Mouse (Mus musculus) CD4-positive helper T cell, adult 2 months (primary cell): ENCODE data around the gene Mark3.
"Not testable (repeated sequence)": the region's sequence is repeated elsewhere in the genome, so short reads cannot be mapped to it uniquely, and the experiment has no call there.

Source experiments
- DNase-seq: peaks from one replicate; pipeline ENCODE4 v3.0.0-alpha.2; 2012; ENCODE audit warnings: low read depth, missing footprints, low spot score

The Mark3 gene

DNA sequence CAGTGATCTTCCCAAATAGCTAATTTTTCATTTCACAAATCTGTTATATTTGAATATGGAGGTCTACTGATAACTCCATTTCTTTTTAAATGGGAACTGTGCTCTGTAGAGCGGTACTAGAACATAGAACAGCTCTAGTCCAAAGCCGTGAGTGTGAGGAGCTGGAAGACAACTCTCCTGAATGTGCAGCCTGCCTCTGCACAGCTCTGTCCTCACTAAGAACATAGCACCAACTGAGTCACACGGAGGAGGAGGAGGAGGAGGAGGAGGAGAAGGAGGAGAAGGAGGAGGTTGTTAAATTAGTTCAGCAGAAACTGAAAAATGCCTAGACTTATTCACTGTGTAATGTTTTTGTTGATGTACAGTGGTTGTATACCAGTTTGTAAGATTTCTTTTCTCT, 78.6 kb downstream of the Mark3 start:
- DNase-seq, result no peak

DNA sequence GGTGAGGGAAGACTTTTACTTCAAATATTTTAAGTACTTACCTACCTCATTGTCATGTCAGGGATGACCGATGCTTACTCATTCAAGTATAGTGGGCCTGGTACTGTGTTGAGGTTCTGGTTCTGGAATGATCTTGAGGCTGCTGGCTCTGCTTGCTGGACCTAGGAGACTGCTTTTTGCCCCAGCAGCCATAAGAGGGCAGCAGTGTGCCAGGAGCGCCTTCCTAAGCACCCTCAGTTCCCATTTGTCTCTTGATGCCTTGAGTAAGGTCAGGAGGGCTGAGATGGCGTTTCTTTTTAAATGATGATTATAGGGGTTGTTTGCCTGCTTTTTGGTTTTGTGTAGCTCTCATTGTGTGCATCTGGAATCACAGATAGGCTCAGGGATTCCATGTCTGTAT, 79.1 kb downstream of the Mark3 start:
- peak; percentile 68 for DNase-seq

DNA sequence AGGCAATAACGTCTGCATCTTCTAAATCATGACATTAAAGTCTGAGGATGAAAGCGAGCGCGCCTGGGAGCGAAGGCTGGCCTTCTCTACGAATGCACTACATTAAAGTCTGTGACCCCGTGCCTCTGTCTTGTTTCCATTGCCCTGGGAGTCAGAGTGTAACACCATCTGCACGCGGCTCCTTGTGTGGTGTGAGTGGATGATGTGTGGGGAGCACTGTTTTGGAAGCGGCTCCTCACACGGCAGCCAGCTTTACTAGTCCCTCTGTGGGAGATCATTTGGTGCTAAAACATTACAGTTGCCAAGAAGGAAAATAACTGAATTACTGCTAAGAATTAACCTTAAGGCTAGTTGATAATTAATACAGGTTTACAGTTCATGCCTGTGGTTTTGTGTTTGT, 81.4 kb downstream of the Mark3 start:
- no peak for DNase-seq

DNA sequence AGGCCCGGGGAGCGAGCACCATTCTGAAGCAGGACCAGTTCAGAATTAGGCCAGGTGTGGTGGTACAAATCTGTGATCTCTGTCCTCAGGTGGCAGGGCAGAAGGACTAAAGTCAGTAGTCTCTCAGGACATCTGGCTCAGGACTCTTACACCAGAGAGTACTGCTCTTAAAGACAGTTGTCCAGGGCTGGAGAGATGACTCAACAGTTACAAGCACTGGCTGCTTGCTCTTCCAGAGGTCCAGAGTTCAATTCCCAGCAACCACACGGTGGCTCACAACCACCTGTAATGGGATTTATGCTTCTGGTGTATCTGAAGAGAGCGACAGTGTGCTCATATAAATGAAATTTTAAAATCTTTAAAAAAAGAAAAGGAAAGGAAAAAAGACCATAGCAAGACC, 85.0 kb downstream of the Mark3 start:
- DNase-seq, result no peak

DNA sequence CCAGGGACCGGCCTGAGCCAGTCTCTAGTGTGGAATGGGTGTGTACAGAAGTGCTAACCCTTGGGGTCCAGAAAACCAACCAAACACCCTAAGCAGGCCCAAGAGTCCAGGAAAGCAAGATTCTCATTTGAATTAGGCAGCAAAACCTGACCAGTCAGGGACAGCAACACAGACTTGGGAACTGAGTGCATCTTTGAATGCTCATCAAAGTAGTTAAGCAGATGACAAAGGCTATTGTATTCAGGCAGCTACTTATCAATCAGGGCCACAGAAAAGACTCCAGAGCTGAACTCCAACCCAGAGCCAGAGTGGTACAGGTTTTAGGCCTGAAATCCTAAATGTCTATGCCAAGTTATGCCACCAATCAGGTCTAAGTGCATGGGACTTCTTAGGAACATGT, 86.3 kb downstream of the Mark3 start:
- no peak for DNase-seq

DNA sequence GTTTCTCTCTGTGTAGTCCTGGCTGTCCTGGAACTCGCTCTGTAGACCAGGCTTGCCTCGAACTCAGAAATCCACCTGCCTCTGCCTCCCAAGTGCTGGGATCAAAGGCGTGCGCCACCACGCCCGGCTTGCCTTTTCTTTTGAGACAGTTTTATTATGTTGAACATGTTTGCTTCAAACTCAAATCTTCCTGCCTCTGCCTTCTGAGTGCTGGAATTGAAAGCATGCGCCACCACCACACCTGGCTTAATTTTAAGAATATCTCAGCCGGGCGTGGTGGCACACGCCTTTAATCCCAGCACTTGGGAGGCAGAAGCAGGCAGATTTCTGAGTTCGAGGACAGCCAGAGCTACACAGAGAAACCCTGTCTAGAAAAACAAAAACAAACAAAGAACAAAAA, 87.2 kb downstream of the Mark3 start:
- not testable (repeated sequence) for DNase-seq

DNA sequence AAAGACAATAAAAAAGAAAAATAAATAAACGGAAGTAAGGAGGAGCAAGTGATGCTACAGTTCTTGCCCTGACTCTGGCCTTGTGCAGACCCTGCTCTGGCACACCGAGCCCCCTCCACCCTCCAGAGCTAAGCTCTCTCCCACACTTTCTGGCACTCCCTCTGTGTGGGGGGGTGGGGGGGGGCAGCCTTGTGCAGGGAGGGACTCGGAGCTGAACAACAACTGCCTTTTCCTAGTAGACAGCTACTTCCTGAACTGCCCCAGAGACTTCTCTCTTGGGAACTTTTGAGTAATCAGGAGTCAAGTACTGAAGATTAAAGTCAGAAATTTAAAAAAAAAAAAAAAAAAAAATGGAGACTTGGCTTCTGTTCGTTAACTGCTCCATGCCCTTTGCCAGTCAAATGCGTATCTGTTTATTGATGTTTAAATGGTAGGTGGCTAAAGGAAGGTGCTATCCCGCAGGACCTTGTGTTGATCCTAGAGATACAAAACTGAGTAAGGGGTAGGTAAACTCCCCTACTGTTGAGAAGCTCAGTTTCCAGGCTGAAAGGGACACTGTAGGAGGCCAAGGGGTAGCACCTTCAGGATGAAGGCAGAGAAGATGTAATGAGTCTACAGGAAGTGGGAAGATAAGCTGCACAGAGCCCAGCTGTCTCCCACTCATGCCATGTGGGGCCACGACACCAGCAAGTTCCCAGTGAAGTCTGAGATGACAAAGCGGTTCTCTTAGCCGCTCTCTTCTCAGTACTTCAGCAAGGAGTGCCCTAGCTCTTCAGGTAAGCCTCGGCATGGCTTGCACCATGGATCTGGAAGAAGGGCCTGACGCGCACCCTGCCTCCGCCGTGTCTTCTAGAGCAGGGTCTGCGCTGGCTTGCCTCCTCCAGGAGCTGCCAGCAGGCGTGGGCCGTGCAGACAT, 89.2 kb downstream of the Mark3 start:
- no peak for DNase-seq

DNA sequence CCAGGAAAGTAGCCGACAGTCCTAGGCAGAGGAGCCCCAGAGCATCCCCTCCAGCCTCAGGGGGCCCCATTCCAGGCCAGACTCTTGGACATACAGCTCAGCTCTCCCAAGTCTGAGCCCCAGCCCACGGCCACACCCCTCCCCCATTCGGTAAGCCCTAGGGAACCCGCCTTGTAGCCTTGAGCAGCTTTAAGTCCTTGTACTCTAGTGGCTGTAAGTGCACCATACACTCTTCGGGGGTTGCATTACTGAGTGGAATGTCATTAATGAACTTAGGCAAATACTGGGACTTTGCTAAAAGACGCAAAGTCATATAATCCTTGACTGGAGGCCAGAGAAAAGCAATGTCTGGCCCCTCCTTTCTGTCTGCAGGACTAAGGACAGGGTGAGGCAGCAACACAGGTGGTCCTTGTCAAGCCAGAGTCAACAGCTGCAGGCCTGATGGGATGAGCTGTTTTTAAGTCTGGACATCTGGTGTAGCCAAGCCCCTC, 89.9 kb downstream of the Mark3 start:
- no peak for DNase-seq

DNA sequence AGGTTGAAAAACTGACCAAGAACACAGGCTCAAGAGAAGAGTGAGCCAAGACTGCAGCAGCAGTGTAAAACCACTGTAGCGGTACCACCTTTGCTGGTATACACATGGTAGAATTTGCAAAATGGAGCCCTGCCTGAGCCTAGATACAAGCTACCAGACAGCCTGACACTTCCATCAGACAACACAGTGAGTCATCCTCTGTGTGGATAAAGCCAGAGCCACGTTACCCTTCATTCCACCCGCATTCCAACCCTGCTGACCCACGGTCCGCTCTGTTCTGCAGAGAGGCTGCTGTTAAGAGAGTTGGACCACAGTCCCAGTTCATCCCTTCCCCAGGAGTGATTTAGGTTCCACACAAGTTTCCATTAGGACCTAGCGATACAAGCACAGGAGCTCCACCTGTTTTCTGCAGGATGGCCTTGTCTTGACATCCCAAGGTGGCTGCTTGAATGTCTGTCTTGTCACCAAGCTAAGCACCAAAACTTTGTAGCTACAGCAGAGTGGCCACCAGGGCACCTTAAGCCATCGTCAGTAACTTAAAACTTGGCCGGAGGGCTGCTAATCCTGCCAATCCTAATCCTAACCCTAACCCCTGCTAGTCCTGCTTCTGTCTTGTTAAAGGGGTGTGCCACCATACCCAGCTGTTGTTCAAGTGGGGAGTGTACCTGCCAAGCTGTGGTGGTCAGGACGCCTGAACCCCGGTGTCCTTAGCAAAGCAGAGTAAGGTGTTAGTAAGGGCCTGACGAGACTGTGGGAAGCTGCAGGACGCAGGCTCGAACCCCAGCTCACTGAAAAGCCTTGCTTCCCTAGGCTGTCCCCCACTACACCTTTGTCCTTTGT, 90.9 kb downstream of the Mark3 start:
- DNase-seq, result no peak

DNA sequence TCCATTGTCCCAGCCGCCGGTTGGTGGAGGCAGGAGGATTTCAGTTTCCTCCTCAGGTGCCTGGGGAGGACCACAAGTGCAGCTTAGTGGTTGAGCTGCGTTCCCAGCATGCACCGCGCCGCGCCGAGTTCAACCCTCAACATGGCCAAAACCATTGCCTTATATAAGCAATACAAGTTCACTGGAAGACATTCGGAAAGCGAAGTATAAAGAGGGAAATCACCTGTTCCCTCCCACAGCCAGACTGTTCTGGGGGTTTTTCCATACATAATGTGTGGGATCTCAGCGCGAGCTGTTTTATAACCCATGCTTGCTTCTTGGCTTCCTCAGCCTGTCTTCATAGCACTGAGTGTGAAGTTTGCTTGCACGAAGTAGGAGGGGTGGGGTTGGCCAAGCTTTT, 92.1 kb downstream of the Mark3 start:
- no peak for DNase-seq

DNA sequence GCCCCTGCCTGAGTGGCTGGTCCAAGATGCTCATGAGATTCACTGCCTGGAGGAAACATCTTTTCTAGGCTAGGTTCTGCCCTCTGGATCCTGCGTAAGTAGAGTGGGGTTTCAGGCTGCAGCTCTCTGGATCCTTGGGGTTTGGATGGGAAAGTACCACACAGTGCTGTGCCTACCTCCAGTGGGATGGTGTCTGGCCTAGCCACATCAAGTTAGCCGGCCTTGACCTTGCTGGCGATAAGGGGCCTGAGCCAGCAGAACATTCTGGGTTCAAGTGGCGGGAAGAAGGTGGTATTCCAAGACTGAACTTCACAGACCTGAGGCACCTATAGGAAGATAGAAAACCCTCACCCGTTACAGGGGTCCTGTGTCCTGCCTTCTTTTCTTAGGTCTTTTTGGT, 93.1 kb downstream of the Mark3 start:
- DNase-seq, result no peak

DNA sequence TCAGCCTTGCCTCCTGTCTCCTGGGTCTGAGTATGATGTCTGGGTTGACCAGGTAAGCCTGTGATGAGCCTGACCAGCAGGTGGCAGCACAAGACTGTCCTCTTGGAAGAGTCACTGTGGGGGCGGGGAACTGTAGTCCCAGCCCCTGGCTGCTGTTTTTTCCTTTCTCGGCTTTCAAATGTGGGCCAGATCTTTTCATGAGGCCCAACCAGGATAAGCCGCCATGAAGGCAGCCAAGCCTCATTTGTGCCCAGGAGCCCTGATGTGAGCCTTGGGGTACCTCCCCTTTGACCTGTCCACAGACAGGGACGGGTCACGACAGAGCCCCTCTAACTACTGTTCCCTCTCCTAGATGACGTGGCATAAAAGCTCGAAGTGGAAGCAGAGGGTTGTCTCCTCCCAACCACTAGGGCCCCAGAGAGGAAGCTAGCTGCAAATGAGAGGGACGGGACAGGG, 94.2 kb downstream of the Mark3 start:
- DNase-seq, result peak; percentile 90

DNA sequence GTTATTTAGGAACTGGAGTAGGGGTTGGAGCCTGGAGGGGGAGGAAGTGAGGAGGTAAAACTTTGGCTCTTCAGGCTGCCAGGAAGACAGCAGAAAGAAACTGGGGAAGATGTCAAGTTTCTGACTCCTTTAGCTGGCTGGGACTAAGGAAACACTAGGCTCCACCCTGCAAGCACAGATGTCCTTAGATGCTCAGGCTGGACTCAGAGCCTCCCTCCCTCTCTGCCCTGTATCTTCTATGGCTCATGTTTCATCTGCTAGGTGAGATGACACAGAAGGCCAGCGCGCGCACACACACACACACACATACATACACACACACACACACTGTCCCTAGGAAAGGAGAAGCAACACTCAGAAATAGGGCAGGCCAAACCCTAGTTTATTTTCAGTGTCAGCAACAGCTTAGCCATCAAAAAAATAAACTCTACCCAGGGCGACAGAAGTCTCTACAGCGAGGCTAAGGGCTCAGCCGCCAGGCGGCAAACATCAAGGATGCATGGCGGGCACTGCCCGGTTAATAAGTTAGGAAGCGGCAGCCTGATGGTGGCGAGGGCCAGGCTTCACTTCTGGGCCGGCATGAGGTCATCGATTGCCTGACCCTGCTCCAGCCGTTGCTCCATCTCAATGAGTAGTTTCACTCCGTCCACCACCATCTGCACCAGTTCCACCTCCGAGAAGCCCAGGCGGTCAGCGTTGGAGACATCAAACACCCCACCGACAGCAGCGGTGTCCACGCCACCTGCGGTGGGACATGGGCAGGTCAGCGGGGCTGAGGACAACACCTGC, 94.9 kb downstream of the Mark3 start:
- DNase-seq, result peak; percentile 15

DNA sequence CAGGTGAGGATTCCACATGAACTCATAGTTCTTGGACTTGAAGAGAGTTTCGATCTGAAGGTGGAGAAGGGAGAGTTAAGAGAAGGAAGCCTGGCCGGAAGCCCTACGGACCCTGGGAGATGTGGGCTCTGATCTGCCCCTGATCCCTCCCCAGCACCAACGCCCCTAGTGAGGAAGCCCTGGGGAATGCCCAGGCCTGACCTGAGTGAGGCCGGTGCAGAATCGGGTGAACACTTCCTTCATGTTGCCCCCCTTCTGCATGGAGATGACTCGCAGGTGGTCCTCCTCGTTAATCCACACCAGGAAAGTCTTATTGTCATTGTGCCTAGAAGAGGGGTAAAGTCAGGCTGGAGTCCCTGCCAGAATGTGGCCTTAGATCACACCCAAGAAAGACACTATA, 95.6 kb downstream of the Mark3 start:
- no peak for DNase-seq

DNA sequence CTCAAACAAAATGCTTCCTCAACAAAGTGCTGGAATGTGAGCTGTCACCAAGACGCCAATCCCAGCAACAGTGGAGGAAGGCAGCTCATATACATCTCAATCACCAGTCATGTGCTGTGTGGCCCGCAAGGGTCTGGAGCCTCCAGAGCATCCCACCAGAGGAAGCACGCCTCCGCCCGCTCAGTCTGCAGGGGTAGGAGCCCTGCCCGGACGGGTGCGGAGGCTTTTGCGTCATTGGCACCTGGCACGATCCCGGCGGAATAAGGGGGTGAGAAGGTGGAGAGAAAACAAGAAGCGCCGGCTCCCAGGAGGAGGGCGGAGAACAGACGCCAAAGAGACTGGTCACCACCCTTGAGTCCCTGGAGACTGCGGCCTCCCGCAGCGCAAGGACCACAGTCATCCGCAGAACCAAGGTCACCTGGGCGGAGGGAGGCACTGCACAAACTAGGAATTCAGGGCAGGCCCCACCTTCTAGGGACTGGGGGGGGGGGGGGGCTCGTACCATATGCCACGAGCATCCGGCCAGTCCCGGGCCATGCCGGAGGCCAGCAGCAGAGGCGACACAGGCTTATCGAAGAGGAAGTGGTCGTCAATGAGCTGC, 96.1 kb downstream of the Mark3 start:
- no peak for DNase-seq

DNA sequence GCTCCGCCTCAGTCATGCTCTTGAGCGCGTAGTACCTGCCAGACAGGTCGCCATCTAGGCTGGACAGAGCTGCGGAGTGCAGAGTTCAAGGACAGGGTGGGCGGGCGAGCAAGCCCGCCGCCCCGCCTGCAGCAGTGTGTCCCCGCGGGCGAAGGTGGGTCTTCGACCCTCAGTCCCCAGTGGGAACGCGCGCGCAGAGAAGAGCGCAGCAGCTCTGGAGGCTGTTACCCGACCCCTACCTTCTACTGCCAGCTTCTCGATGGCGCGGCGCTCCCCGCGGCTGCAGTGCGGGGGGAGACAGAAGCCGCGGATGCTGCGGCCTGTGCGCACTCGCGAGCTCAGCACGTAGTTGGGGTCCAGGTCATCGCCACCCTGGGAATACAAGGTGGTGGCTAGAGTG, 96.7 kb downstream of the Mark3 start:
- peak; percentile 30 for DNase-seq

DNA sequence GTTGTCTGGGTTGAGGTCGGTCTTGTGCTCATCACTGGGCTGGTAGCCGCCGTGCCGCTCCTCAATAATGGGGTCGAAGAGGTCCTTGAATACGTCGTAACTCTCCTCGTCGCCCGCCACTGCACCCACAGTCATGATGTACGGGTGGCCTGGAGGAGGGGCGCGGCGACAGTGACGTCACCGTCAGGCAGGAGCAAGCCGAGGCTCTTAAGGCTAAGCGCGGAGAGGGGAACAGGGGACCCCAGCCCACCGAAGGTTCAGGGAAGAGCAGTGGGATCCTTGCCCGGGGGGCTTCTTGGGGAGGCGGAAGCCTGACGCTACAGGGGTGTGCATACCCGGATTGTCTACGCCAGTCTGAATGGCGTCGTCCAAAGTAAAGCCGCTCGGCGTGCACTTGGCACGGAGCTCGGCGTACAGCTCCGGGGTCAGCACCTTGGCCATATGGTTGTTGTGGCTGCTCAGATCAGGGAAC, 97.1 kb downstream of the Mark3 start:
- DNase-seq, result peak; percentile 76

DNA sequence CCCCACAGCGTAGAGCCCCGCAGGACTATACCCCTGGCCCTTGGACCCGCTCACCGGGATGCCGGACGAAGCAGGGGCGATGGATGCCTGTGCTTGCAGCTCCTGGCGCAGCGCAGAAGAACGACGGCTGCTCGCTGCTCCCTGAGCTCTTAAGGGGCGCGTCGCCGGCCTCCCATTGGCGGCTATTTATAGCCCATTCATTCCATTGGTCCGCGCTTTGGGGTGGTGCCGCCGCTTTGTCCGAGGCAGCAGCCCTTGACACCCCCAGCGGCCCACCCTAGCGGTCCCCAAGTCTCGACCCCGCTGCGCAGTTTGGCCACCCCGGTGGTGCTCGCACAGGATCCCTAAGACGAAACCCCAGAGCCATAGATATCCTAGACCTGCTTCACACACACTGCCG, 97.9 kb downstream of the Mark3 start, which contains the start of gene Ckb:
Gene Ckb (minus strand): TSS at position 163 of the 400 bp plus-strand sequence.
- DNase-seq, result peak; percentile 69

DNA sequence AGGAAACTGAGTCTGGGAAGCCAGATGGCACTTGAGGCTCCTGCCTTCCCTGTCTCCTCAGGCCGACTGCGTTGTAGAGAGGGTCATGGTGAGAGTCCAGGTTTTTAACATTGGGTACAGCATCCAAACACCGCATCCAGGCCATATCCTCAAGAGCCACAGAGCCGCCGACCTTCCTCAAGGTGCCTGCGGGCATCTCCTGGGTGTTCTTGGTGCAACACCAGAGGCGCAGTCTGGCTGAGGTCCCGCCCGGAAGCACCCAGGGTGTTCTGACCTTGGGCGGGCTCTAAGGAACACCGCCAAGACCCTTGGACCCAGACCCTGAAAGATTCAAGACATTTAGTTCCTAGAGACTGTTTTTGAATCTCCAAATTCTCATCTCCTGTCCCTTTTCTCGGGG, 98.3 kb downstream of the Mark3 start:
- DNase-seq, result no peak

DNA sequence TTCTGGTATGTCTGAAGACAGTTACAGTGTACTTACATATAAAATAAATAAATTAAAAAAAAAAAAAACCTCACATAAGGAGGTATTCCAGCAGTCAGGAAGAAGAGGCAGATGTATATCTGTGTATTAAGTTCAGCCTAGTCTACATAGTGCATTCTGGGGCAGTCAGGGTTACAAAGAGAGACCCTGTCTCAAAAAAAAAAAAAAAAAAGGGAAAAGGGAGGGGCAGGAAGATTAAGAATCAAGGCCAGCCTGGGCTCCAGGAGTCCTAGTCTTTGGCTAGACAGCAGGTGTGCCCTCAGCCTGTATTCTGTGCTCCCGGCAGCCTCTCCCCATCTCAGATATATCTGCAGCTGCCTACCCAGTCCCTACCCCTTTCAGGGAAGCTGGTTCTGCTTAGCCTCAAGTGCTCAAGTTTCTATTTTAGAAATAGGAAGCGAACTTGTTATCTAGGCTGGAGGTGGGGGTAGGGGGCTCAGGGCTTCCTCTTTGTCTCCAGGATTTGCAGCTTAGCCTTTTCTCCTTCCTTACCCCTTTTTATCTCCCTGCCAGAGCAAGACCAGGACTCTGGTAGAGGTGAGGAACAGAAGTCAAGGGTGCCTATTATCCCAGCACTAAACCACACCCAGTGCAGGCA, 100.6 kb downstream of the Mark3 start:
- no peak for DNase-seq
